Mouse (Mus musculus) macrophage (primary cell): ENCODE results near the gene Snx30. TPM values are rescaled to one million over a fixed set of nuclear protein-coding genes. Genes with fewer than 3 reads are reported as not detected.

Experiments used
- H3K27ac ChIP-seq: fragments of 350-480 bp; formaldehyde crosslinking; 2 replicates; pipeline ENCODE4 v1.9.0; 2021
- H3K36me3 ChIP-seq: fragments of 350-480 bp; formaldehyde crosslinking; 2 replicates; pipeline ENCODE4 v1.9.0; 2021; ENCODE audit errors: inconsistent target
- H3K4me3 ChIP-seq: fragments of 350-480 bp; formaldehyde crosslinking; 2 replicates; pipeline ENCODE4 v1.9.0; 2021; ENCODE audit errors: inconsistent target
- H3K79me2 ChIP-seq: fragments of 350-480 bp; formaldehyde crosslinking; 2 replicates; pipeline ENCODE4 v1.9.0; 2021; ENCODE audit errors: inconsistent target
- WGBS: methylation state at CpG from one replicate; pipeline ENCODE4 v1.1.7; 2026; ENCODE audit warnings: inconsistent platforms; ENCODE audit not compliant: missing documents; 5-methylcytosine and 5-hydroxymethylcytosine counted together
- polyA plus RNA-seq: library from polyadenylated mRNA; stranded (reverse); fragments of 250-400 nt; gene quantifications from 3 replicates; pipeline ENCODE4 v1.2.4, GENCODE M21; 2018; ENCODE audit warnings: inconsistent platforms

Gene Snx30
- polyA plus RNA-seq, 1 experiment from 2014 or later, result 26.4 TPM

- Histone ChIP-seq H3K79me2 (no peaks in the 10 kb centered on the region), H3K4me3 (no peak overlapping the region), H3K27ac (no peak overlapping the region), H3K36me3 (peaks cover 87% of the 10 kb centered on the region)
- WGBS, result 95% methylated on average over 9 of the region's 9 CpGs
Observed at GRCm38 (mm10) chr4:59898521-59898919, 92.9 kb downstream of the Snx30 start.

GRCm38 (mm10) chr4:59901810-59902209 is 96.2 kb downstream of the Snx30 start:
- H3K27ac ChIP-seq, result no peak overlapping the region
- H3K4me3 ChIP-seq, result no peak overlapping the region
- H3K36me3 ChIP-seq, result peaks cover 55% of the 10 kb centered on the region
- 91% methylated on average over 6 of the region's 6 CpGs for WGBS
- H3K79me2 ChIP-seq, result no peaks in the 10 kb centered on the region

- H3K27ac ChIP-seq, result no peak overlapping the region
- 73% methylated on average over 6 of the region's 6 CpGs for WGBS
- peaks cover 48% of the 10 kb centered on the region for H3K36me3 ChIP-seq
- H3K79me2 ChIP-seq, result no peaks in the 10 kb centered on the region
- H3K4me3 ChIP-seq, result no peak overlapping the region
Observed at GRCm38 (mm10) chr4:59902547-59902946, 96.9 kb downstream of the Snx30 start.

GRCm38 (mm10) chr4:59907092-59907491 is 101.5 kb downstream of the Snx30 start:
- peaks cover 7% of the 10 kb centered on the region; the same call in 1 of the 2 replicates for H3K36me3 ChIP-seq
- H3K79me2 ChIP-seq, result no peaks in the 10 kb centered on the region
- H3K4me3 ChIP-seq, result no peak overlapping the region
- no peak overlapping the region for H3K27ac ChIP-seq
- WGBS, result 96% methylated on average over 6 of the region's 6 CpGs

- H3K79me2 ChIP-seq, result no peaks in the 10 kb centered on the region
- H3K36me3 ChIP-seq, result peaks cover under 1% of the 10 kb centered on the region; the same call in 1 of the 2 replicates
- H3K27ac ChIP-seq, result no peak overlapping the region
- WGBS, result 69% methylated on average over 10 of the region's 10 CpGs
- H3K4me3 ChIP-seq, result no peak overlapping the region
Observed at GRCm38 (mm10) chr4:59907657-59908230, 102.1 kb downstream of the Snx30 start.

- 100% methylated on average over 1 of the region's 2 CpGs for WGBS
- no peaks in the 10 kb centered on the region for H3K79me2 ChIP-seq
- H3K4me3 ChIP-seq, result no peak overlapping the region
- no peaks in the 10 kb centered on the region for H3K36me3 ChIP-seq
- no peak overlapping the region for H3K27ac ChIP-seq
Observed at GRCm38 (mm10) chr4:59908785-59909184, 103.1 kb downstream of the Snx30 start.

GRCm38 (mm10) chr4:59914608-59915403 is 109.2 kb downstream of the Snx30 start, which contains the start of gene Slc46a2:
Gene Slc46a2, minus strand, starts transcription at chr4:59915056.
- H3K4me3 ChIP-seq, result no peak within 1 kb of the TSS
- 31% methylated on average over 22 of the region's 22 CpGs for WGBS
- H3K27ac ChIP-seq, result no peak within 1 kb of the TSS
- no peaks in the 10 kb centered on the region for H3K79me2 ChIP-seq
- no peaks in the 10 kb centered on the region for H3K36me3 ChIP-seq

- no peaks in the 10 kb centered on the region for H3K36me3 ChIP-seq
- no peak overlapping the region for H3K4me3 ChIP-seq
- H3K27ac ChIP-seq, result no peak overlapping the region
- WGBS, result 55% methylated on average over 3 of the region's 3 CpGs
- H3K79me2 ChIP-seq, result no peaks in the 10 kb centered on the region
Observed at GRCm38 (mm10) chr4:59917966-59918365, 112.3 kb downstream of the Snx30 start.

- Histone ChIP-seq H3K79me2 (no peaks in the 10 kb centered on the region), H3K4me3 (no peak overlapping the region), H3K36me3 (no peaks in the 10 kb centered on the region), H3K27ac (no peak overlapping the region)
- WGBS, result 92% methylated on average over 9 of the region's 9 CpGs
Observed at GRCm38 (mm10) chr4:59925082-59925481, 119.4 kb downstream of the Snx30 start.

GRCm38 (mm10) chr4:59927666-59928065 is 122.0 kb downstream of the Snx30 start:
- Histone ChIP-seq H3K79me2 (no peaks in the 10 kb centered on the region), H3K36me3 (no peaks in the 10 kb centered on the region), H3K27ac (no peak overlapping the region), H3K4me3 (no peak overlapping the region)
- 76% methylated on average over 3 of the region's 3 CpGs for WGBS

- WGBS, result 2% methylated on average over 6 of the region's 6 CpGs
- H3K4me3 ChIP-seq, result no peak overlapping the region
- H3K79me2 ChIP-seq, result no peaks in the 10 kb centered on the region
- H3K27ac ChIP-seq, result no peak overlapping the region
- no peaks in the 10 kb centered on the region for H3K36me3 ChIP-seq
Observed at GRCm38 (mm10) chr4:59928347-59928746, 122.7 kb downstream of the Snx30 start.

GRCm38 (mm10) chr4:59932505-59933281 is 127.1 kb downstream of the Snx30 start:
- Histone ChIP-seq H3K36me3 (no peaks in the 10 kb centered on the region), H3K27ac (no peak overlapping the region), H3K4me3 (no peak overlapping the region), H3K79me2 (no peaks in the 10 kb centered on the region)
- 72% methylated on average over 6 of the region's 6 CpGs for WGBS

- WGBS, result 56% methylated on average over 2 of the region's 2 CpGs
- no peak overlapping the region for H3K4me3 ChIP-seq
- H3K27ac ChIP-seq, result no peak overlapping the region
- no peaks in the 10 kb centered on the region for H3K79me2 ChIP-seq
- no peaks in the 10 kb centered on the region for H3K36me3 ChIP-seq
Observed at GRCm38 (mm10) chr4:59937543-59937942, 131.9 kb downstream of the Snx30 start.
